Mouse (Mus musculus) liver, postnatal 0 days (tissue): ENCODE measurements around the gene Gpbp1l1. TPM values are rescaled to one million over a fixed set of nuclear protein-coding genes. Genes with fewer than 3 reads are reported as not detected.

Experiments used
- ATAC-seq: fragments of 200-750 bp; cut with Nextera tagmentation; 2 replicates; pipeline ENCODE4 v1.8.0; 2017; ENCODE audit warnings: mild to moderate bottlenecking, moderate library complexity
- DNase-seq: peaks from one replicate; pipeline ENCODE4 v3.0.0-alpha.2; 2016
- H3K27ac ChIP-seq: fragments of 300-500 bp; sonication (generic); 2 replicates; pipeline ENCODE4 v1.5.1; 2014; ENCODE audit warnings: antibody characterized with exemption, moderate library complexity, mild to moderate bottlenecking, low read depth
- H3K27me3 ChIP-seq: fragments of 300-500 bp; sonication (generic); 2 replicates; pipeline ENCODE4 v1.6.1; 2014; ENCODE audit warnings: low read length, control low read depth, mixed read lengths; ENCODE audit not compliant: insufficient read depth
- H3K36me3 ChIP-seq: fragments of 300-500 bp; sonication (generic); replicated peaks from 2 replicates; pipeline ENCODE4 v1.6.1; 2014; ENCODE audit warnings: mild to moderate bottlenecking, control low read depth, low read length, moderate library complexity, mixed read lengths; ENCODE audit not compliant: insufficient read depth
- H3K4me1 ChIP-seq: fragments of 300-500 bp; sonication (generic); 2 replicates; pipeline ENCODE4 v1.6.1; 2014; ENCODE audit warnings: antibody characterized with exemption, mild to moderate bottlenecking, control low read depth; ENCODE audit not compliant: insufficient read depth
- H3K4me2 ChIP-seq: fragments of 300-500 bp; sonication (generic); 2 replicates; pipeline ENCODE4 v1.6.1; 2014; ENCODE audit warnings: low read depth, mild to moderate bottlenecking, low read length, moderate library complexity, mixed read lengths
- H3K4me3 ChIP-seq: fragments of 300-500 bp; sonication (generic); 2 replicates; pipeline ENCODE4 v1.5.1; 2014; ENCODE audit warnings: low read depth, low read length
- H3K9ac ChIP-seq: fragments of 300-500 bp; sonication (generic); replicated peaks from 2 replicates; pipeline ENCODE4 v1.6.1; 2014; ENCODE audit warnings: mild to moderate bottlenecking, moderate library complexity
- H3K9me3 ChIP-seq: fragments of 300-500 bp; sonication (generic); 2 replicates; pipeline ENCODE4 v1.6.1; 2016; ENCODE audit warnings: mild to moderate bottlenecking, control low read depth, low read length, mixed read lengths
- CTCF ChIP-seq: sonication (generic); IDR thresholded peaks from 2 replicates; pipeline ENCODE4 v1.5.1; 2016; ENCODE audit warnings: antibody characterized with exemption, low read depth
- EP300 ChIP-seq: IDR thresholded peaks from 2 replicates; pipeline ENCODE4 v1.6.1; 2016; ENCODE audit warnings: antibody characterized with exemption, low read depth, mild to moderate bottlenecking
- WGBS: fragments of 180-500 bp; shearing (Covaris S2); extraction: QIAGEN DNeasy Blood & Tissue Kit; methylation state at CpG from one replicate; pipeline ENCODE4 v1.1.7; 2014; ENCODE audit not compliant: insufficient replicate concordance; 5-methylcytosine and 5-hydroxymethylcytosine counted together
- polyA plus RNA-seq: library from polyadenylated mRNA; unstranded; fragments of >200 nt; fragmentation: Nextera tagmentation; extraction: Ambion mirVana; gene quantifications from 2 replicates; pipeline ENCODE4 v1.2.1, GENCODE M21; 2015

Gpbp1l1 gene
- polyA plus RNA-seq, 1 experiment from 2014 or later = 16.2 TPM

- H3K4me2 ChIP-seq = peak overlapping the region; percentile 97
- H3K9ac ChIP-seq = peak overlapping the region; percentile 82
- DNase-seq = peak; percentile 91
- no peaks in the 10 kb centered on the region for H3K9me3 ChIP-seq
- peak overlapping the region; percentile 81 for H3K4me3 ChIP-seq
- H3K4me1 ChIP-seq = peaks cover 17% of the 10 kb centered on the region
- ATAC-seq = peak; percentile 98
- TF ChIP-seq EP300 (no peak), CTCF (peak; percentile 29)
- H3K27ac ChIP-seq = peak overlapping the region; percentile 86
- H3K36me3 ChIP-seq = peaks cover 33% of the 10 kb centered on the region
- H3K27me3 ChIP-seq = no peaks in the 10 kb centered on the region
- under 1% methylated on average over 50 of the region's 50 CpGs for WGBS
Measured at GRCm38 (mm10) chr4:116596978-116597881, 39.8 kb downstream of the Gpbp1l1 start.

GRCm38 (mm10) chr4:116612621-116613020 is 55.2 kb downstream of the Gpbp1l1 start:
- 90% methylated on average over 2 of the region's 2 CpGs for WGBS
- ATAC-seq (no peak), DNase-seq (no peak)
- no peaks in the 10 kb centered on the region for H3K27me3 ChIP-seq
- H3K9ac ChIP-seq = no peak overlapping the region
- H3K27ac ChIP-seq = no peak overlapping the region
- TF ChIP-seq CTCF = no peak
- TF ChIP-seq EP300 = no peak
- H3K4me2 ChIP-seq = no peak overlapping the region
- H3K9me3 ChIP-seq = no peaks in the 10 kb centered on the region
- H3K4me1 ChIP-seq = no peaks in the 10 kb centered on the region
- H3K36me3 ChIP-seq = peaks cover 60% of the 10 kb centered on the region
- no peak overlapping the region for H3K4me3 ChIP-seq

GRCm38 (mm10) chr4:116615237-116615636 is 57.8 kb downstream of the Gpbp1l1 start:
- Histone ChIP-seq H3K9ac (no peak overlapping the region), H3K4me3 (no peak overlapping the region), H3K36me3 (peaks cover 62% of the 10 kb centered on the region), H3K4me2 (no peak overlapping the region), H3K27ac (no peak overlapping the region), H3K27me3 (no peaks in the 10 kb centered on the region), H3K9me3 (no peaks in the 10 kb centered on the region), H3K4me1 (no peaks in the 10 kb centered on the region)
- no peak for DNase-seq
- 92% methylated on average over 2 of the region's 2 CpGs for WGBS
- TF ChIP-seq CTCF = no peak
- TF ChIP-seq EP300 = no peak
- ATAC-seq = no peak

GRCm38 (mm10) chr4:116624831-116625230 is 67.4 kb downstream of the Gpbp1l1 start:
- no peak for ATAC-seq
- H3K9ac ChIP-seq = no peak overlapping the region
- WGBS = 83% methylated on average over 4 of the region's 4 CpGs
- H3K4me3 ChIP-seq = no peak overlapping the region
- no peak for TF ChIP-seq CTCF
- TF ChIP-seq EP300 = no peak
- H3K4me1 ChIP-seq = peaks cover 16% of the 10 kb centered on the region
- H3K36me3 ChIP-seq = peaks cover 26% of the 10 kb centered on the region
- no peaks in the 10 kb centered on the region for H3K9me3 ChIP-seq
- no peak overlapping the region for H3K27ac ChIP-seq
- H3K27me3 ChIP-seq = no peaks in the 10 kb centered on the region
- DNase-seq = no peak
- H3K4me2 ChIP-seq = no peak overlapping the region

- WGBS = under 1% methylated on average over 51 of the region's 53 CpGs
Measured at GRCm38 (mm10) chr4:116626658-116627358, 69.3 kb downstream of the Gpbp1l1 start.

GRCm38 (mm10) chr4:116627359-116627716 is 69.9 kb downstream of the Gpbp1l1 start:
- Histone ChIP-seq H3K4me3 (peak overlapping the region; percentile 98), H3K4me1 (peaks cover 16% of the 10 kb centered on the region), H3K9me3 (no peaks in the 10 kb centered on the region), H3K27ac (peak overlapping the region; percentile 94), H3K27me3 (no peaks in the 10 kb centered on the region), H3K9ac (peak overlapping the region; percentile 96), H3K36me3 (0 out of 2 replicates have a peak, but pooled peaks cover 5% of the 10 kb centered on the region), H3K4me2 (peak overlapping the region; percentile 97)
- under 1% methylated on average over 13 of the region's 13 CpGs for WGBS
- ATAC-seq (peak; percentile 89), DNase-seq (peak; percentile 93)
- TF ChIP-seq EP300 (0 out of 2 replicates have a peak, but pooled peaks have one; percentile 25), CTCF (0 out of 2 replicates have a peak, but pooled peaks have one; percentile 0)

More at GRCm38 (mm10) chr4:116626658-116627358, 69.3 kb downstream of the Gpbp1l1 start:
- peak; percentile 96 for DNase-seq
- Histone ChIP-seq H3K27me3 (no peaks in the 10 kb centered on the region), H3K36me3 (peaks cover 10% of the 10 kb centered on the region), H3K9ac (peak overlapping the region; percentile 96), H3K27ac (peak overlapping the region; percentile 94), H3K9me3 (no peaks in the 10 kb centered on the region), H3K4me2 (peak overlapping the region; percentile 97), H3K4me3 (peak overlapping the region; percentile 98), H3K4me1 (peaks cover 16% of the 10 kb centered on the region)
- TF ChIP-seq CTCF = peak; percentile 16; the same call in 1 of the 2 replicates
- no peak for TF ChIP-seq EP300
- peak; percentile 69 for ATAC-seq
